Mouse (Mus musculus): ENCODE results near the gene Rcvrn.

Rcvrn gene

DNA sequence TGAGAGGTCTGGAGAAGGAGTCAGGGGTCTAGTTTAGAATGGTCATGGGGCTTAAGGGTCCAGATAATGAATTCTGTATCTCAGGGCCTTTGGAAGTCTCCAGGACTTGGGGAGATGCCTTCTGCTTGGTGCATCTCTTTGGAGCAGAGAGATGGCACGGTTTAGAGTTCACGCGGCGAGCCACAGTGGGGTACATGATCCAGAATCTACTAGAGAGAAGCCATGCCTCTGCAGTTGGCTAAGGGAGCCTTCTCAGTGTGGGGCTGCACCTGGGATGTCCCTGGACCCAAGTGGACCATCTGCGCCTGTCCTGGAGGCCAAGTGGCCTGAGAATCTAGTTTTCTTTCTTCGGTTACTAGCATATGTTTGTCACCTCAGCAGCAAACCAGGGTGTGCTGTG, 25.1 kb upstream of the Rcvrn start:
- CTCF ChIA-PET: no interaction called here

DNA sequence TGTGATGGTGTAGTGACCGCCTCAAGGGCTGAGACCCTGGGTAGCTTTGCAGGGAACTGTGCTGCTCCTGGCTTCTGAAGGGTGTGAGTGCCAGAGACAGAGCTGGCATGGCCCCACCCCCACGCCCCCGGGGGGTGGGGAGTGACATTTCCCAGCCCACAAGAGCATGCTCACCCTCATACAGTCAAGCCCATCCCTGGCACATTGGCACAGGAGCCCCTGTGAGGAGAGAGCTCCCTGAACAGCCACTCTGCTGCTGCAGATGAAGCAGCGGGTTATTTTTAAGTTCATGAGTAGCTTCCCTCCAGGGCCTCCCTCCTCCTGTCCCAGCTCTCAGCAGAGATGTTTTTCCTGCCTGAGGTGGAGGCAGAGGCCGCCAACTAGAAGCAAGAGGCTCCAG, 23.0 kb upstream of the Rcvrn start:
- CTCF ChIA-PET: no interaction called here

DNA sequence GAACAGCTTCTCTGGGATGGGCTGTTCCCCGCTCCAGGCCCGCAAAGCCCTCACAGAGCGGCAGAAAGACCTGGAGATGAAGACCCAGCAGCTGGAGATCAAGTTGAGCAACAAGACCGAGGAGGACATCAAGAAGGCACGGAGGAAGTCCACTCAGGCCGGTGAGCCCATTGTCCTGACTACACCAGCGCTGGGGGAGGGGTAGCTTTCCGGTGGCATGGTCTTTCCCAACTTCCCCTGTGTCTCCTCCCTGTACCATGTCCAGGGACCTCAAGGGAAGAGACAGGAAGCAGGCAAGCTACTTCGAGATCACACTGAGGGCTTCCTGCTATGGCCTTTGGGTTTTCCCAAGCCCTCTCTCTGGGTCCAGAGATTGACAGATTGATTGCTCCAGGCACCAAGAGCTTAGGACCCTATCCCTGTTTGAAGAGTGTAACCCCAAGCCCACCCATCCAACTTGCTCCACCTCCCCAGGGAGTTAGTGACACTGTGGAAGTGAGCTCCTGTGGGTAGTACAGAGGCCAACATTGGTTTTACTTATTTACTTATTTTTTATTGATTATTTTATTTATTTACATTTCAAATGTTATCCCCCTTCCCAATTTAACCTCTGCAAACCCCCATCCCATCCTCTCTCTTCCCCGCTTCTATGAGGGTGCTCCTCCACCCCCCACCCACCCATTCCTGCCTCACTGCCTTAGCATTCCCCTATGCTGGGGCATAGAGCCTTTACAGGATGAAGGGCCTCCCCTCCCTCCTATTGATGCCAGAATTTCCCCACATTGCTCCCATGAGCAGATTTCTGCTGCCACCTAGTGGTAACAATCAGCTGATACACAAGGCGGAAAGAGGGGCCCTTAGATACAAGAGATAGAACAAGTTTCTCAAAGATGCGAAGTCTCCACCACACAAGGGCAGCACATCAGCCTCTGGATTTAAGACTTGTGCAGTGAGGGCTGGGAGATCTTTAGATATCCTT, 19.3 kb upstream of the Rcvrn start:
- CTCF ChIA-PET: interaction anchor here (0.7 to 1.4 kb wide), 3 partner anchors 18 to 569 kb away, joined by 4 to 14 read pairs (median 11); no protein-coding TSS in a partner anchor

DNA sequence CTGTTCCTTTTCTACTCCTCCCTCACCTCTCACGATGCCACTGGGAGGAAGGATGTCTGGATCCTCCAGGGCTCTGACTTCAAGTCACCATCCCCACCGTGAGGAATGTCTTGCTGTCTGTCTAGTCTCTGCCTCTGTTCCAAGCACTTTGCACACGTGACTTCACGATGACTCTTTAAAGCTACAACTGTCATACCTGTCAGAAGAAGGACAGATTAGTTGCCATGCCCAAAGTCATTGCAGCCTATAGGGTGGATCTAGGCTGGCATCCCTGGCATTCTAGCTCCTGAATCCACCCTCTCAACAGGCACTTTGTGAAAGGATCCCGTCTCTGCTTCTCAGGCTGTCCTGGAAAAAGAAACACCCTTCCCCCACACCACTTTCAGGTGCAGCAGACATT, 15.8 kb upstream of the Rcvrn start:
- CTCF ChIA-PET: no interaction called here

DNA sequence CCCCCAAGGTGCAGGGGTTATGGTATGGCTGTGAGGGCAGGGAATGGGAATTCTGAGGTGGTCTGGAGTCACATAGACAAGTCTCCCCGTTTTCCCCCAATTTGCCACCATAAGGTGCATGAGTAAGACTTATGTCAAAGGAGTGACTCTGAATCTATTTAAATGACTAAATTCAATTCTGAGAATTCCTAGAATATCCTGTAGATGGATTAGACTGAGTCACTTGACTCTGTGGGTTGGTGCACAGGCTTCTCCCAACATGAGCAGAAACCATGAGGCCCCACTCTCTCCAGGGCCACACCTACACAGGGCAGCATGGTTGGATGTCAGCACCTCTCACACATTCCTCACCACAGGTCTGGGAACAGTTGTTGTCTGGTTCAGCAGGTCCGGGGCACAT, 15.2 kb upstream of the Rcvrn start:
- CTCF ChIA-PET: no interaction called here

DNA sequence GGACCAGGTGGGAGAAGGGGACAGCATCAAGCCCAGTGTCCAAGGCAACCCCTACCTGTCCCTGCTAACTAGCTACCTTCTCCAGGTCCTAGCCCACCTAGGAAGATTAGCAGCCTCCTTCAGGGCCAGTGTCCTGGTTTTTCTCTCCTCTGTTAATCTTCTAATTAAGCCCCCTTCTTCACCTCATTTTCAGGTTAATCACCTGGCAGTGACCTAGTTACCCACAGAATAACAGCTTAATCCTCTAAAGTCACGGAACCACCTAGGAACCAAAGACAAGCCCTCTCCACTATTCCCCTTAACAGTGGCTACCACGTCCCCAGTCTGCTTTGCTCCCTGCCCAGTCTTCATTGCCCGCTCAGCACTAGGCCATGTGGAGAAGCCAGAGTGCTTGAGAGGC, 13.3 kb upstream of the Rcvrn start:
- CTCF ChIA-PET: no interaction called here

DNA sequence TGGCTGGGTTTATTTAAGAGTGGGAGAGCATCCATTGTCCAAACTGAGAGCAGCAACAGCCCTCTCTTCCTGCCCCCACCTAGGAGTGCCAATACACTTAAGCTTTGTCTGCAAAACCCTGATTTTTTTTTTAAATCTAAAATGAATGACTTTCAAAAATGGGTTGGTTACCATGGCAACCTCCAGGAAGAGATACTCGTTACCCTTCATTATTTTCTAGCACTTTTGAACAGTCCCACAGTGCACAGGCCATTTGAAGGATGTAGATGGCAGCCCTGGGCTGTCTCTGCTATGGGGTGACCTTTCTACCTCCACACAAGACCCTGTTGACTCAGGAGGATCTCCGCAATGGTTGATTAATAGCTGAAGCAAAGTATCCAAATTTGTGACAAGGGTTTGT, 9.0 kb upstream of the Rcvrn start:
- CTCF ChIA-PET: no interaction called here

DNA sequence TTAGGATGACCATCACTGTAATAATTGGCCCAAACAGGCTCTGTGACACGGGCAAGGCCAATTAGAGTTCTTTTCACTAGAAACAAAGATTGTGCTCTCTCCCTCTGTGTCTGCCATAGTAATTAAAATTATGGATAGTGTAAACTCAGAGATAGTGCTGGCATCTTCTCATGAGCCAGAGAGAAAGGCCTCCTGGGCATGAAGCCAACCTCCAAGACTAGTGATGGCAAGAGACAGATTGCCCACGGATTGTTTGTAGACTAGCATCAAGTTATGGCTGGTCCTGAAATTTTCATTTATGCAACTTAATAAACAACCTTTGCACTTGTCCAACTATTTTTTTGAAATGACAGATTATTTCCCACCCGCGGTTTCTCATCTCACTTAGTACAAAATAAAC, 17.9 kb downstream of the Rcvrn start:
- CTCF ChIA-PET: no interaction called here

DNA sequence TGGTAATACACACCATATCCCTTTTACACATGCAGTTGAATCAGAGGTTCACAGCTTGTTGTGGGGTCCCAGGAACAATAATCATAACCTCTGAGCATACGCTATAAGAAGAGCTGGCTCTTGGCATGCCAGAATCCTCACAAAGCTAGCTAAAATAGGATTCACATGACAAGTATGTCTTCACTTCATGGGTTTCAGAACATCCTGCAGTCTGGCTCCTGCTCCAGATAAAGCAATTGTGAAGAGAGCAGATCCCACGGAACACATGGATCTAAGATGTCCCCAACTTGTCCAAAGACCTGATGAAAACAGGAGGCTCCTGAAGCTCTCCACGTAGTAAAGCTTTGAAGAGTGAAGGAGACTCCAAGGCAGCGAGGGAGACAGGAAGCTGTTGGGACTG, 20.3 kb downstream of the Rcvrn start:
- CTCF ChIA-PET: no interaction called here

DNA sequence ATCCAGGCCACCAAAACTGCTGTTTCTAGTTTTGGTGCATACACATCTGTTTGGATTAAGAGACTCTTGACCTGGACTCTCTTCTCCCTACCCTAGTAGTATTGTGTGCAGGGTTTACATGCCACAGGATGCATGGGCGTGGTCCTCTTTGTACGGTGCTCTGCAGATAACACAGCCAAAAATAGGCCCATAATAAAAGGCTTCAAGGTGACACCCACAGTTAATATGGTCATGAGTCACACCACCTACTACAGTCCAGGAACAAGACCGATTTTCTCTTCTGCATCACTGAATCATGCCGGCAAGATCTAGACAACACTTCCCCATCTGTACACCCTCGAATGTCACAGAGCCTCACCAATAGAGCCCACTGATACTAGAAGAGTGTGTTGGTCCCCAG, 26.4 kb downstream of the Rcvrn start:
- CTCF ChIA-PET: no interaction called here

DNA sequence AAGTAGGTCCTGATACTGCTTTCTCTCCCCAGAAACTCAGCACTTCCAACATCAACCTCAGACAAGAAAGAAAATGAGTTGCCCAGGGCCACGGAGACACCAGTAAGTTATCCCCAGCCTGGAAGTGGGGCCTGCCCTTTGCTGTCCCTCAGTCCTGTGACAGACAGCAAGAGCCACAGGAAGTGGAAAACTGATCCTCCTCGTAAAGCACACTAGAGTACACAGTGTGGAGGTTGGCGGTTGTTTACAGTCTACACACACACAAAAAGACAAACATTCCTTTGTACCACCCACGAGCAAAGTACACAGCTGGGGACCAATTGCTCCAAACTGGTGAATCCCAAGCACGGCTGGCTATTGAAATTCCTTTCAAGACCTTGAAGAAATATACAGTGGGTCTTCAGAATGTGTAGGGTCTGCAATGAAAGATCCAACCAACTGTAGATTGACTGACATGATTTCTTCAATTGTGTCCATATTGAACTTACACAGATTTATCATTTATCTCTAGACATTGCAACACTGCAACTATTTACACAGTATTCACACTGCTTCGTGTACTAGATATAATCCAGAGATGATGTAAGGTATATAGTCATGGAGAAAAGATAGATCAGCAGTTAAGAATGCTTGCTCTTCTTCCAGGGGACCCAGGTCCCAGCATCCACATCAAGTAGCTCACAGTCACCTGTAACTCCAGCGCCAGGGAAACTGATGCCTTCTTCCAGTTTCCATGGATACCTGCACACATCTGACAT, 27.5 kb downstream of the Rcvrn start:
- CTCF ChIA-PET: no interaction called here

DNA sequence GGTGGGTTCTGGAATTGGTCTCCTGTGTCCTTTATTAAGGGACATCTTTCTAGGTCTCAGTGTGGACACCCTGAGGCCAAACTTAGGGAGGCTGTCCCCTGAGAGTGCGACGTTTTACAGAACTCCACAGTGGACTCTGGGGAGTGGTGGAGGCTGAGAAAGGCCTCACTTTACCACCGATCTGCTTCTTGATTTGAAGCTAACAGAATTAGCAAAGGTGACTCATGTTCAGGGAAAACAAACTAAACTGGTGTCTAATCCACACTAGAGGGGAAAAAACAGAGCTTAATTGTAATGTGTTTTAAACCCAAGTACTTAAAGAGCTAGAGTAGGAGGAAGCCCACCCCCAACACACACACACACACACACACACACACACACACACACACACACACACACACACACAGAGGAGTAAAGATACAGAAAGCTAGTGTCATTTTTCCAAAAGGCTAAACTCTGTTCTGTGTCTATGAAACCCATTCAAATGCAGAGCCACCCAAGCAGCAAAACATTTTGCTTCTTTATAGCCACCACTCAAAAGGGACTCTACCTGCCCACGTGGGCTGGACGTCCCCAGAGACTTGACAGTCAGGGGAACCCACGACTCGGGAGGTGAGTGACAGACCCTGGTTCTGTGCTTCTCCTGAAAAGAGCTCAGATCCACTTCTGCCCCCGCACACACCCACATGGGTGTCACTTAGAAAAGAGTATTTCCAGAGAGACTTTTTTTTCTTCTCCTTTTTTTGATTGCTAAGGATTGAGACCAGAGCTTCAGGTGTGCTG, 28.3 kb downstream of the Rcvrn start:
- CTCF ChIA-PET: no interaction called here

DNA sequence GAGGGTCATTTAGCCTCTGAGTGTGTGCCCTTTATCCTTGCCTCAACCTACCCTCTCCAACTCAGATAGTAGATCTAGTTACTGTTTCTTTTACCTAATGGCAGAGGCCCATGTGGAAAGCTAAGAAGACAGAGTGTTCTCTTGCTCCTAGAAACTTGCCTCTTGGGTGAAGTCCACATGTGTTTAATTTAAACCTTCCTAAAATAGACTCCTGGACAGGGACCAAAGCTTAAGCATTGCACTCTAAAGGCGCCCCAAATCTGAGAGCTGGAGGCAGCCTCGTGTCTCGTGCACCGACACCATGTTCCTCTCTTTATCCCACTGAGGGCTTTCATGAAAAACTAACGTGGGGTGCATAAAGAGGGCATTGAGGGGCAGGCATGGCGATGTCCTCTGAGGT, 32.0 kb downstream of the Rcvrn start:
- CTCF ChIA-PET: no interaction called here

DNA sequence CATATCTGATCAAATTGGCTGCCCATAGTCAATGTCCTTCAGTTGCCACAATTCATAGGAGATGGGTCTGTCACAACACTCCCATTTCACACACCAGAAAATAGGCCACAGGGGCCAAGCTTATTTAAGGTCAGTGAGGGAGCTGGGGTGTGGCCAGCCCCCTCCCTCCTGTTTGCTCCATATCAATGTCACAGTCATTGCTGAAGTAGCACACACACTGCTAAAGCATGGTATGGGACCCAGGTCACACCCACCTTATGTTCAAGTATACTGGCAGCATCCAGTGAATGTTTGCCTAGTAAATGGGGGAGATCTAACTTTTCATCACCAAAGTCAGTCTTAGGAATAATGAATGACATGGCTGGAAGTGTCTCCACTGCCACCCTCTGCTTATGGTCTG, 33.6 kb downstream of the Rcvrn start:
- CTCF ChIA-PET: no interaction called here

DNA sequence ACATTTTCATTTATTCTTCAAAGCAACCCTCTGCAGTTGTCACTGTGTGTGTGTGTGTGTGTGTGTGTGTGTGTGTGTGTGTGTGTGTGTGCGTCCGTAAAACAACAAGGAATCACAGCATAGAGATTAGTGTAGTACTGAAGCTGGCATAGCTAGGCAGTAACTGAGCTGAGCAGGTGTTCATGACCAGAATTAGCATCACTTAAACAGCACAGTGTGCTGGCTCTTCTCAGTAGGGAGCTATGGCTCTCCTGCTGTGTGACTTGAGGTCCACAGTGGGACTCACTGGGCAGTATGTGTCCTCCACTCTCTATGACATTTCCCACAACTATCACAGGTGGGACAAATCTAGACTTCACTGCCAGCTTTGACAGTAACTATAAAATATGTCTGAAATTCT, 35.9 kb downstream of the Rcvrn start:
- CTCF ChIA-PET: no interaction called here

DNA sequence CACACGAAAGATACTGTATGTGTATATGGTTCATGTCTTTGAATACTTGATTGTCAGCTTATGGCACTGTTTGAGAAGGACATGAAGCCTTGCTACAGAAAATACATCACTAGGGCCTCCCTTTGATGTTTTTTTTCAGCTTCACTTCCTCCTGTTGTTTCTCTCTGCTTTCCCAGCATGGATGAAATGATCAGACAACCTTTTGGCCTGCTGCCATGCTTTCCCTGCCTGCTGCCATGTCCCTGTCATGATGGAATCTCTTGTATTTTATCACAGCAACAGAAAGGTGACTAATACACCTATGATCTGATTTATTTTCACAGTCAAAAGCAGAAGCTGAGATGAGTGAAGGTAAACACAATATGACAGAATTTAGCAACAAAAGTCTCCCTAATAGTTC, 38.6 kb downstream of the Rcvrn start:
- CTCF ChIA-PET: no interaction called here

DNA sequence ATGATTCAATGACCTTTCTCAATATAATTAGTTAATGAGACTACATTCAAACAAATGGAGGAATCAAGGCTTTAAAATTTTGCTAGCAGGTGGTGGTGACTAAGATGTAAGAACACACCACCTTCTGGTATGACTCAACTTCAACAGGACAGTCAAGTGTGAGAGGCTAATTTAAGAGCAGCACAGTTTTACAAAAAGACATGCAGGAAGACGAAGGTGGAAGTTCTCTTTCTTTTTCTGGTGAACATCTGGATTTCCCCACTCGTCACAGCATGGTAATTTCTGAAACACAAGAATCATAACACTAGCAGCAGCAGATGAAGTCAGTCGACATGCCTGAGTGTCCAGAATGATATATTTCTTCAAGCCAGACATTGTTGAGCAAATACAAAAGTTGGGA, 39.5 kb downstream of the Rcvrn start:
- CTCF ChIA-PET: no interaction called here

DNA sequence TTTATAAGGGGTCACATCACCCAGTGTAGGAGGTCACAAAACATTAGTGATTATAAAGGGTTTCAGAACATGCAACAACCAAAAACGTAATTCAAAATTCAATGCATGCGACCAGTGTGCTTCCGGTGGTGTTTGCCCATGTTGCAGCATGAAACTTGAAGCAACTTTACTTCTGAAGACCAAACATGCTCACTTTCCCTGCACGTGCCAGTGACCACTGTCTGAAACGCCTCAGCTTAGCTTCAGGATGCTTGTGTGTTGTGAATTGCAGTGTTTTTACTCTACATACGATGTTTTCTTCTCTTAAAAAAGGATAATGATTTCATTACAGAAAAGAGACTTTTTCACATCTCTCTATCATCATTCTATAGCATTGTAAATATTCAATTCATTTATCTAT, 43.2 kb downstream of the Rcvrn start:
- CTCF ChIA-PET: no interaction called here

DNA sequence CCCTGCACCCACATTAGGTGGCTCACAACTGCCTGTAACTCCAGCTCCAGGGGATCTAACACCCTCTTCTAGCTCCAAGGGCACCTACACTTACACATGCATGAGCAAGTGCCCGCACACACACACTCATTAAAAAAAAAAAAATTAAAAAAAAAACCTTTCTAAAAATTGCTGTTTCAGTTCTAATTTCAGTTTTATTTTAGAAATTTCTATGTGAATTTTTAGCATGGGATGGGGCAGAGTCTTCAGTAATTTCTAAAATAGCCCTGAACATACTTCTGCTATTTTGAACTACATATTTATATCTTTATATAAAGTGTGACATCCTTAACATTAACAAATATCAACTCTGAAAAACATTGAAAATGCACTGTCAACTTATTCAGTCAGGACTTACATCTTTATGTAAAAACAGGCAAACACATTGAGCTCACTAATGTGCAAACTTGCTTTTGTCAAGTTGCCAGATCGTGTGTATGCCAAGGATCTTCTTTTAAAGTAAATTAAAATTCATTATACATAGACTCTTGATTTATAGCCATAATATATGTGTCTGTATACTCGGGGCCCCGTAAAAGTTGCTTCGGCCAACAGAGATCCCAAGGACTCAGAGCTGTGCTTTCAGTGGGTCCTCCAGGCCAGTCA, 43.8 kb downstream of the Rcvrn start:
- CTCF ChIA-PET: no interaction called here

DNA sequence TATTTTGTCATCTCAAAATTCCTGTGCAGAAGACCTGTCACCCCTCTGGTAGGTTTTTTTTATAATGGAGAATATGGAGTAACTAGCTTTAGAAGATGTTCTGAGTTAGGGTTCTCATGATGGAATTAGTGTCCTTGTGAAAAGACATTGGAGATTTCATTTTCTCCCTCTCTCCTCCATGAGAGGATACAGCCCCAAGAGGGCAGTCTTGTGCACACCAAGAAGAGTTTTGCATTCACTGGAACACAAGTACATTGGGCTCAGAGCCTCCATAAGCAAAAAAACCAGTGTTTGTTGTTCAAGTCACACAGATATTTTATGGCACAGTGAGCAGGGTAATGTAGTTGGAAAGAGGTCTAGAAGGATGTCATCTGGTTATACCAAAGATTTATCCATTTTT, 46.4 kb downstream of the Rcvrn start:
- CTCF ChIA-PET: no interaction called here

Measured in spleen, embryonic (tissue).